Mouse (Mus musculus): ENCODE measurements at regions not wholly inside any gene's neighbourhood (a gene's known extent, or its start where the extent isn't known, plus 50 kb on each side); places are given as distances from the start of the nearest gene placed in this dataset.
"Not testable (repeated sequence)": the region's sequence is repeated elsewhere in the genome, so short reads cannot be mapped to it uniquely, and the experiment has no call there.

DNA sequence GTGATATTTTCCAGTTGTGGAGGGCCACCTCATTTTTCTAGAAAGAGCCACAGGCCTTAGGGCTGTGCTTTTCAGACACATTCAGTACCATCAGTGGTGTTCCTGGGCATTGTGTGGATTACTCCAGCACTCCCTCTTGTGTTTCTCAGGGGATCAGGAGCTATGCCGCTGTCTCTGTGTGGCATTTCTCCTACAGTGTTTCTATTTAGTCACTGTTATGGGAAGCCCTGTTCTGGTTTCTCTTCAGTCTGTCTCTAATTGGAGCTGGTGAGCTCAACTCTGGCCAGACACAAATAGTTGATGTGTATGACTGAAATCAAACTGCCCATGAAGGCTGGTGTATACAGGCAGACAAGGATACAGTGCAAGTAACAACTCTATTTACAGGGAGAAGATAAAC is 133.7 kb upstream of the Arhgap42 start:
- ATAC-seq (replicated peaks; ENCODE audit: low FRiP score, low TSS enrichment, poor library complexity, severe bottlenecking): no peak

DNA sequence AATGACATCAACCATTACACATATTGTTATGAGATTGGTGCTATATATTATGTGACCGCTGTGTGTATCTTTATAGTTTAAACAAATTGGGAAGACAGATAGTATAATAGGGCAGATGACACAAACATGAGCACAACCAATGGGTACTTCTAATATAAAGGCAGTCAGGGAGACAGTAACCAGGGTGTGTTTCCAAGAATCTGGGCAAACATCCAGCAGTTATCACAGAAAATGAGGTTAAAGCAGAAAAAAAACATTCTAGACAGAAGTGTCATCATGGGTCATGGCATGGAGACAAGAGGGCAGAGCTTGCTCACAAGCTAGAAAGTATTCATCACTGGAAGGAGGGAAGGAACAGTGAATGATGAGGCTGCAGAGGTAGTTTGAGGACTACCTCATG is 129.8 kb upstream of the Arhgap42 start:
- ATAC-seq (replicated peaks; ENCODE audit: low FRiP score, low TSS enrichment, poor library complexity, severe bottlenecking): no peak

DNA sequence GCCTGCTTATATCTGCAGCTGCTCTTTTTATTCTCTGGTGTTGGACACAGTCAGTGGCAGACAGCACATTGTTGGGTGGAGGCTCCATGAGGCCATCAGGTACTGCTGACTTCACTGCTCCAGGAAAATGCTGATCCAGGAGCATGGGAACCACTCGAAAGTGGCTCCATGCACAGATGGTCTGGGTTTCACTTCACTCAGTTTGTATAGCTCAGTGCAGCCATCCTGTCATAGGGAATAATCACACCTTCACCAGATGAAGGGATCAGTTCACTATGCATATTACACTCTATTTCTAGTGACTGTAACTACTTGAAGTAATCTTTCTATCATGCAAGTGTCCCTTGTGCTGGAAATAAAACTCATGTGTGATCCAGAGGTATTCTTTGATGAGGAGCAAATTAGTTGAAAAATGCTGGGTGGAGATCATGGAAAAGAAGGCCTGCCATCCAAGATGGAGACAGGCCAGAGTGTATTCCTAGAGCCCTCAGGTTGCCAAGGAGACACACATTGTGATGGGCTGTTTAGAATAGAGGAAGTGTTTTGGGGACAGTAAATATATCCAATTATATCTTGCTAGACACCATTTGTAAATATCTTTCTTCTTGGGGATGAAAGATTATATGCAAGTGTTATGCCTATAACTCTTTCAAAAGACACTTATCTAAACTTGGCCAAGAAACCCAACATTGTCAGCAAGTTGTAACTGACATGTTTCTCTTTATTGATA is 103.7 kb upstream of the Arhgap42 start:
- no peak for ATAC-seq (replicated peaks; ENCODE audit: low FRiP score, low TSS enrichment, poor library complexity, severe bottlenecking)

- ATAC-seq (replicated peaks; ENCODE audit: low FRiP score, low TSS enrichment, poor library complexity, severe bottlenecking): no peak
These were observed 79.7 kb upstream of the Arhgap42 start for GRCm38 (mm10) chr9:9318624-9319023.

DNA sequence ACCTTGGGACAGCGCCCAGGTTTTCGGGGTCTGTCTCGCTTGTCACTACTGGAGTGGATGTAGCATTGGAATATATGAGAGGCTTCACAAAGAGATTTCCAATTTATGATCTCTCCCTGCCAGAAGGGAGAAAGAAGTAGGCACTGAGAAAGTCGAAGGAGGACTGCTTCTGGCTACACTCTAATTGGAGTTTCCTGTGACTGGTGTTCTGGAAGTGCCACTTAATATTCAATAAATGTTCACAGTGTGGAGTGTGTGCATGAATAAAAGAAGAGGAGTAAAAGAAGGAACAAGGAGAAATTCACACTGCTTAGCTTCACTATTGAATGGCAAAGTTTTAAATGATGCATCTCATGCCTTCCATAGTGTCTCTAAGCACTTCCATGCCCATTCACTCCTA is 77.1 kb upstream of the Arhgap42 start:
- ATAC-seq (replicated peaks; ENCODE audit: low FRiP score, low TSS enrichment, poor library complexity, severe bottlenecking): no peak

DNA sequence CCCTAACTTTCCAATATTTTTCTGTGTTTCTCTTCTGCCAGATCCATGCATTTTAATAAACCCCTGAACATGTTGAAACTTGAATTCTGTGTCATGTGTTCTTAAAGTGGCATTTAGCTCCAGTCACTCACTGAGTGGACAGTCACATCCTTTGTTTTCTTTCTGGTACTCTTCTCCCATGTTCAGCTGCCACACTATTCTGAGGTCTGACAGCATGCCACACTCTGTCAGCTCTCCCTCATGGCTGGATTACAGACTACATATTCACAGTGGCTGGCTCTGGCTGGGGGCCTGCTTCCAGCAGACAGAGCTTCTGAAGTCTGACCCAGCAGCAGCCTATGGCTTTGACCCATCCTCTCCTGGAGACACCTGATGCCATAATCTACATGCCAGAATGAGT is 73.4 kb upstream of the Arhgap42 start:
- ATAC-seq (replicated peaks; ENCODE audit: low FRiP score, low TSS enrichment, poor library complexity, severe bottlenecking): no peak

GRCm38 (mm10) chr9:9311627-9312265 is 72.8 kb upstream of the Arhgap42 start:
- no peak for ATAC-seq (replicated peaks; ENCODE audit: low FRiP score, low TSS enrichment, poor library complexity, severe bottlenecking)

DNA sequence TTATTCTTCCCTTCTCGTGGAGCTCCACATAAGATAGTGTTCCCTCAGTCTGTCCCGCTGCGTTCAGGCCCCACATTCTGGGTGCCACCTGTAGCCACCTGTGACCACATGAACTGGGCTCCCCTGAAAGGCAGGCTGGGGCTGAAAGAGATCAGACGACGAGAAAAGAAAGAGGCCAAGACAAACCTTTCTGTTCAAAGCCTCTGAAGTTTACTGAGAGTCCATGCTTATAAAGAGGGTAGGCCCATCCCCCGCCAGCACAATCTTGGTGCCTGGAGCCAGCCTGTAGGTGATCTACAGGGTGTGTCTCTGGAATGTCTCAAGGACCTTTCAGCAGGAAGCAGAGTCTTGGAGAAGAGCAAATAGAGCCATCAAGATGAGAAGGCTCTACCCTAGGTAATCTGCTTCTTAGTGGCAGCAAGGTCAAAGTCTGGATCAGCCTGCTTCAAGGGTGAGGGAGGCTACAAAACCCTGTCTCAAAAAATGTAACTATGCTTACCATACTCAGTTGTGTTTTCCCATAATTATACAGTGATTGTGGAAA is 72.2 kb upstream of the Arhgap42 start:
- ATAC-seq (replicated peaks; ENCODE audit: low FRiP score, low TSS enrichment, poor library complexity, severe bottlenecking): not testable (repeated sequence)

GRCm38 (mm10) chr9:9290767-9291166 is 51.9 kb upstream of the Arhgap42 start:
- no peak for ATAC-seq (replicated peaks; ENCODE audit: low FRiP score, low TSS enrichment, poor library complexity, severe bottlenecking)

DNA sequence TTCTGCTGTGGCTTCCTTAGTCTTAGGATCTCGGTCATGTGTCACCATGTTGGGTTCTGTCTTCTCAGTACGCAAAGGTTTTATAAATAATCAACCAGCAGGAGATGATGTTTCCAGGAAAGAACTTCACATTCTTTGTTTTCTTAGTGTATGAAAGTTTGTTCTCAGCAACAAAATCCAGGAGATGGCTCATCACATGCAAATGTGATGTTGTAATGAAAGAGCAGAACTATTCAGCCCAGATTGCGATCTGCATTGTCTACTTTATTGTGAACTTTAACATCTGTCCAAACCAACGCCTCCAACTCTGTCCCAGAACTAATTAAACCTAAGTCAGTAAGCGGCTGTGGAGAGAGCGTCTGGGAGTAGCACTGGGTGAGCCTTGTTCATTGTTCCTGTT is 50.7 kb upstream of the Arhgap42 start:
- ATAC-seq (replicated peaks; ENCODE audit: low FRiP score, low TSS enrichment, poor library complexity, severe bottlenecking): no peak

All from megakaryocyte-erythroid progenitor cell, adult 5-6 weeks (primary cell).